Mouse (Mus musculus): Measurements from ENCODE around the gene Prdx2.

Prdx2 gene

DNA sequence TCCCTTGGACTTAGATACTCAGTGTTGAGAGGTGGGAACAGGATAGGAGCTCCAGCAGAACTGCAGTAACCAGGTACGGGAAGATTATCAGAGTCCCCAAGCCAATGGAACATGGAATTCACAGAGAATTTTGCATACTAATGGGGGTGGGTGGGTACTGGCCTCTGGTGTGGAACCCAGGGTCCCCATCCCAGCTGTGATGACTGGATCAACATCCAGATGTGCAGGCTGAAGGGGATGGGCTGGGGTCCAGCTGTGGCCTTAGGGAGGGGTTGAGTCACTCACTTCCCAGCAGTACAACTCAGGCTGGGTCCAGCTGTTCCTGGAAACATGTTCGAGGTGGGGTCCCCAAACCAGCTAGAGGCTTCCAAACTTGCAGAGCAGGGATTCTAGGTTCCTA is 18.5 kb downstream of the Prdx2 start:
- in situ Hi-C loops (cut with MboI; ENCODE audit: low pct_unique_long_range_greater_than_20kb in 1 of 2, low sequenced_read_pairs in 2 of 2, unreplicated experiment in 1 of 2) = no loop called here

DNA sequence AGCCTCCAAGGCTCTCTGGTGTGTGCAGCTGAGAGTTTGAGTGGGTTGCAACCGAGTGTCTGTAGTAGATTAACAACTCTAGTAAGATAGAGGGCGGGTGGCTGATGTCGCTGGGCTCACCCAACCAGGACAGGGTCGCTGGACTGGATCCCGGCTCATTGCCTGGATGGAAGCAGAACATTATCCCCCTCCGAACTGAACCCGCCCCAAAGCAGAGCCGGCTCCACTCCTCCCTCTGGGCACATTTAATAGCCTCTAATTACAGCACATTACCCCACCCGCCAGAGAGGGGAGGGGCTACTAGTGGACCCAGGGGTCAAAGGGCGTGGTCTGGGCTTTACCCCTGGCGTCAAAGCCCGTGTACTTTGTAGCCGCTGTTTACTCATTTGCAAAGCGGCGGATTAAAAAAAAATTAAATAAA is 19.9 kb downstream of the Prdx2 start:
- in situ Hi-C loops (cut with MboI; ENCODE audit: low pct_unique_long_range_greater_than_20kb in 1 of 2, low sequenced_read_pairs in 2 of 2, unreplicated experiment in 1 of 2) = no loop called here

DNA sequence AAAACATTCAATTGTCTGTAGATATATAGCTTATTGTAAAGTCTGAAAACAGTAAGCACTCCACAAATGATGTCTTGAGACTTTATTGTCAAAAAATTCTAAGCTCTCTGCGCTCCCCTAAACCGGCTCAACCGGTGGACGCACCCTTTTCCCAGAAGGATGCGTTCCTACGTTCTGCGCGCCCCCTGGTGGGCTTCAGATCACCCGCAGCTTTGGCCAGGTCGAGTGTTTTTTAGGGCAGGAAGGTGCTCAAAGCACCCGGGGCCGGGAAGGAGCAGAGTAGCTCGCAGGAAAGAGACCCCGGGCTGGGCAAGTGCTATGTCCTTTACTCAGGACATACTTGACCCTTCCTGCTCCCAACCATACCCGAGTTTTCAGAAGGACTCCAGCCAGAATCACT is 20.4 kb downstream of the Prdx2 start:
- in situ Hi-C loops (cut with MboI; ENCODE audit: low pct_unique_long_range_greater_than_20kb in 1 of 2, low sequenced_read_pairs in 2 of 2, unreplicated experiment in 1 of 2) = no loop called here

DNA sequence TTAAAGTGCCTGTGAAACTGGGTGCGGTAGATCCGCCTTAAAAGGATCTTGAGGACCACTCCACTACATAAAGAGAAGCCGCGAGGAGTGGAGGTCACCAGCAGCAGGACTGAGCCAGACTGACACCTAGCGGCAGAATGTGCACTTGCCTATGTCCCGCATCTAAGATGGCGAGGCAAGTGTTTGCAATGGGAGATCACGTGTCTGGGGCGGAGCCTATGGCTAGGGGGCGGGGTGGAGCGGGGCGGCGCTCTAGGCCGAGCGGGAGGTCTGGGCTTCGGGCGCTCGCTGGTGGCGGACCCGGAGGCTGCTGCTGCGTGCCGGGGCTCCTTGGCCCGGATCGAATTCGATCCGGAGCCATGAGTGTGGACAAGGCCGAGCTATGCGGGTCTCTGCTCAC is 21.0 kb downstream of the Prdx2 start, which contains the start of gene Hook2:
TSS of gene Hook2 (plus strand) at position 255 of the 400 bp plus-strand sequence.
- in situ Hi-C loops (cut with MboI; ENCODE audit: low pct_unique_long_range_greater_than_20kb in 1 of 2, low sequenced_read_pairs in 2 of 2, unreplicated experiment in 1 of 2) = no loop called here

DNA sequence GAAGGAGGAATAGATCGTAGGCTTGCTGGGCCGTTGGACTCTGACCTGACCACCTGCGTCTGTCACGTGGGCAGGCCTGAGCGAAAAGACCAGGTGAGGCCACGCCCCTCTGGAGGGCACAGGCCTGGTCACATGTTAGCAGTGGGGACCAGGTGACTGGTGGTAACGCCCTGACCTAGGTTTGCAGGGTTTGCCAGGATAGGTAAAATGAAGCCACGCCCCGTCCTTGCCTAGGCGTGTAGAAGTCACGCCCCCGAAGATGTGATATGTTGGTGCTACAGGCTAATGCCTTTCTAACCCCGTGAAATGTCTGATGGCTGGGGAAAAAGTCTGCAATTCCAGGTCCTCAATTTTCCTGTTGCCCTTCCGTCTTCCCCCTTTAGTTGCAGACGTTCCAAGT is 21.4 kb downstream of the Prdx2 start:
- in situ Hi-C loops (cut with MboI; ENCODE audit: low pct_unique_long_range_greater_than_20kb in 1 of 2, low sequenced_read_pairs in 2 of 2, unreplicated experiment in 1 of 2) = no loop called here

DNA sequence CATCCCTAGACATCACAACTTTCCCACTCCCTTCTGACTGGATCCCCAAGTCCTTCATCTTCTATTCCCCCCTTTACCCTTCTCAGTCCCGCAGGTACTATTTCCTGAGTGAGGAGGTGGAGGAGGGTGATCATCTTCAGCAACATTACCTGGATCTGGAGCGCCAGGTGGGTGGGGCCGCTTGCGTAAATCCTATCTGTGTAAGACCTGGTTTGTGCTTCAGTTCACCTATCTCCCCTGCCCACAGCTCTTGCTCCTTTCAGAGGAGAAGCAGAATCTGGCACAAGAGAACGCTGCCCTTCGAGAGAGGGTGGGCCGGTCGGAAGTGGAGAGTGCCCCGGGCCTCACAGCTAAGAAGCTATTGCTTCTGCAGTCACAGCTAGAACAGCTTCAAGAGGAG is 25.0 kb downstream of the Prdx2 start:
- in situ Hi-C loops (cut with MboI; ENCODE audit: low pct_unique_long_range_greater_than_20kb in 1 of 2, low sequenced_read_pairs in 2 of 2, unreplicated experiment in 1 of 2) = no loop called here

DNA sequence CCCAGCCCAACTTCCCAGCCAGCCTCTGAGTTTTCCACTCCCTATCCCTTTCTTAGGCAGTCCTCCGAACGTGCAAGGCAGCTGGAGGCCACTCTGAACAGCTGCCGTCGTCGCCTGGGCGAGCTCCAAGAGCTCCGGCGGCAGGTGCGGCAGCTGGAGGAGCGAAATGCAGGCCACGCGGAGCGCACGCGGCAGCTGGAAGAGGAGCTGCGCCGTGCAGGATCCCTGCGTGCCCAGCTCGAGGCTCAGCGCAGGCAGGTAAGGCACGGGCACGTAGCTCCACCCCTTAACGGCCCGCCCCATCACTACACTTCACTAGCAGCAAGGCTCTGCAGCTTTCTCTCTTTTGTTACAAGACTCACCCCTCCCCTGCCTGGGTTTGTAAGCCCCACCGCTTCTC is 26.3 kb downstream of the Prdx2 start:
- in situ Hi-C loops (cut with MboI; ENCODE audit: low pct_unique_long_range_greater_than_20kb in 1 of 2, low sequenced_read_pairs in 2 of 2, unreplicated experiment in 1 of 2) = no loop called here

DNA sequence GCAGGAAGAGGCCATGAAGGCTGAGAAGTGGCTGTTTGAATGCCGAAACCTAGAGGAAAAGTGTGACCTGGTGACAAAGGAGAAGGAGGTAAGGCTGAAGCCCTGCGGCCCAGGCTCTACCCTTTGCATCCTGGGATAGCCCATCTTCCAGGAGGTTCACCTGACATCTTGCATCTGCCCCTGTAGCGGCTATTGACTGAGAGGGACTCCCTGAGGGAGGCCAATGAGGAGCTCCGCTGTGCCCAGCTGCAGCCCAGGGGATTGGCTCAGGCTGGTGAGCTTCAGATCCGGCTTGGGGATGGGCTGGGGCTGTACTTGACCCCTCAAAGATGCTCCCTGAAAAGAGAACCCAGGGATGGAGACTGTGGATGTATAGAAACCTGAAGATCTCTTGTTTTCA is 27.6 kb downstream of the Prdx2 start:
- in situ Hi-C loops (cut with MboI; ENCODE audit: low pct_unique_long_range_greater_than_20kb in 1 of 2, low sequenced_read_pairs in 2 of 2, unreplicated experiment in 1 of 2) = no loop called here

DNA sequence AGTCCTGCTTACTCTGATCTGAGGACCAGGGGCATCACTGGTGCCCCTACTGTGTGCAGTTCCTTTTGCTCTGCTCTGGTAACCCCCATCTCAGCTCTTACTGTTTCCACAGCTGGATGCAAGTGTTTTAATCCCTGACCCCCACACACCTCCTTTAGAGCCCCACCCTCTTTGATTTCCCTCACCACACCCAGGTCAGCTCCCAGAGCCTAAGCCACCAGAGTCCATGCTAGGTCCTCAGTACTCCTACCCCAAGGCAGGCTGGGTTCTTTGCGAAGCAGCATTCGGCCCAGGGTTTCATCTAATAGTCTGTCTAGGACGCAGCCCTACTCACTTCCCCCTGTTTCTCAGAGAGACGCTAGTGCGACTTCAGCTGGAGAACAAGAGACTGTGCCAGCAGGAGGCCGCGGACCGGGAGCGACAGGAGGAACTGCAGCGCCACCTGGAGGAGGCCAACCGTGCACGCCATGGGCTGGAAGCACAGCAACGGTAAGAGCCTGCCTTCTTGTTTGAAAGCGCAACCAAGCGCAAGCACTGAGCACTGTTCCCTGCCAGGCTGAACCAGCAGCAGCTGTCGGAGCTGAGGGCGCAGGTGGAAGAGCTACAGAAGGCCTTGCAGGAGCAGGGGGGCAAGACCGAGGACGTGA is 28.4 kb downstream of the Prdx2 start:
- in situ Hi-C loops (cut with MboI; ENCODE audit: low pct_unique_long_range_greater_than_20kb in 1 of 2, low sequenced_read_pairs in 2 of 2, unreplicated experiment in 1 of 2) = no loop called here

DNA sequence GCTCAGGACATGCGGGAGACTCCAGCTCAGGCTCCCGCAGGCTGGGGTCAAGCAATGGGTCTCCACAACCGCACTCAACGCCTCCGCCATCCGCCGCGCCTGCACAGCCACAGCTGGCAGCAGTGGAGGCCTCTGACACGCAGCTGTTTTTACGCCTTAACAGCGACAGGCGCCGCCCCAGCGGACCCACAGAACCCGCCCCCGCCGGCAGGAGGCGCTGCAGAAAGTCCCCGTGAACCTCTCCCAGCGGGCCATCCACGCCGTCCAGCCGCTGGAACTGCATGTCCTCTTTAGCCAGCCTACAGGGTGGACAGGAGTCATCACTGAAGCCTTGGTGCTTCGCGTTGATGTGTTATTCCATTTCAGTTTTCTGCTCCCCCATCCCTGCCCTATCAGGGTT is 38.3 kb downstream of the Prdx2 start:
- in situ Hi-C loops (cut with MboI; ENCODE audit: low pct_unique_long_range_greater_than_20kb in 1 of 2, low sequenced_read_pairs in 2 of 2, unreplicated experiment in 1 of 2) = no loop called here

DNA sequence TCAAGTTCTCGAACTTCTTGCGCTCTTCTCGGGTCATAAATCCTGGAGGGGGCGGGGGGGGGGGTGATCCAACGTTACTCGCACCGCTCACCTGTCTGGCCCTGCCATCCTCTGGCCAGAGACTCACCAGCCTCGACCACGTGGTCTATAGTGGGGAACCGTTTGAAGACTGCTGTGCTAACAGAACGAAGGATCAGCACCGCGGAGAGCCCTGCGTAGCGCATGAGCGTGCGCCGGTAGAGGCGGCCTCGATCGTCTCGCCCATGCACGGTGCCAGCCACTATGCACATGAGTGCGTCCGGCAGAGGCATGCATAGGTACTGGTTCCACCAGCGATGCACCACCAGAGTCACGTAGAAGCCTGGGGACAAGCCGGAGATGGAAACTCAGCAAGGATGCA is 41.9 kb downstream of the Prdx2 start:
- in situ Hi-C loops (cut with MboI; ENCODE audit: low pct_unique_long_range_greater_than_20kb in 1 of 2, low sequenced_read_pairs in 2 of 2, unreplicated experiment in 1 of 2) = no loop called here

DNA sequence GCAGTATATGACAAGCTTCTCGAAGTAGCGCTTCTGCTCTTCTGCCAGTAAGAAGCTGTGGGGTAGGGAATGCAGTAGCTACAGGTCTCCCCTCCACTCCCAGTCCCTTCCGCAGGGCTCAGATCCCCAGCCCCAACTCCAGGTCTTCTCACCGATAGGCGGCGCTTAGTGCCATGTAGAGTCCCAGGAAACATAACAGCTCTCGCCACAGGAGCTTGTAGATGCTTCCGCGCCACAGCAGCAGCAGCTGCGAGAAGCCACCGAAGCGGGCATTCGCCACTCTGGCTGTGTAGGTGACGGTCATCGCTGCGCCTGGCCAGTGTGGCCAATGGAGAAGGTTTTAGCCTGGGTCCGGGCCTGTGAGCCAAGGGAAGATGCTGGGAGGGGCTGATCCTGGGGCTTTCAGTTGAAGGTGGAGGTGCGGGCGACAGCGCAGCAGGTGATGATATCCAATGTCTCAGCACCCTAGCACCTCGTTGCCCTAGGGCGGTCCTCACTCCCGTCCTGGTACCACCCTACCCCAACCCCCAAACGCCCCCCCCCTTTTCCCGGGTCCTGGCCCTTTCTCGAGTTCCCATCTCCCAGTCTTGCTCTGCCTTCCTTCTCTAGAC is 43.9 kb downstream of the Prdx2 start:
- in situ Hi-C loops (cut with MboI; ENCODE audit: low pct_unique_long_range_greater_than_20kb in 1 of 2, low sequenced_read_pairs in 2 of 2, unreplicated experiment in 1 of 2) = no loop called here

DNA sequence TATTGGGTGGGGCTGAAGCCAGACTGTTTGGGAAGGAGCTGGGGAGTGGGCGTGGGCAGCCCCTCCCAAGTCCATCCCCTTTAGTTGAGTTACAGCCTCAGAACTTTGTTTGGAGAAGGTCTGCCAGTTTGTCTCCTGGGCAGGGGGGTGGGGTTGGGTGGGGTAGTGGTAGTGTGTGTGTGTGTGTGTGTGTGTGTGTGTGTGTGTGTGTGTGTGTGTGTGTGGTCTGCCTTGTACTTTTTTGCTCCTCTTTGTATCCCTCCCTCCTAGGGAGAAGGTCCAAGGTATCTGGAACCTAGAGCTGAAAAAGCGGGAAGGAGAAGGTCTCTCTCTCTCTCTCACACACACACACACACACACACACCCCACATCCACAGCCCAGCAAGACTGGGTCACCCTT is 45.0 kb downstream of the Prdx2 start, which contains the start of gene Best2:
TSS of gene Best2 (minus strand) at position 101 of the 400 bp plus-strand sequence.
- in situ Hi-C loops (cut with MboI; ENCODE audit: low pct_unique_long_range_greater_than_20kb in 1 of 2, low sequenced_read_pairs in 2 of 2, unreplicated experiment in 1 of 2) = no loop called here

DNA sequence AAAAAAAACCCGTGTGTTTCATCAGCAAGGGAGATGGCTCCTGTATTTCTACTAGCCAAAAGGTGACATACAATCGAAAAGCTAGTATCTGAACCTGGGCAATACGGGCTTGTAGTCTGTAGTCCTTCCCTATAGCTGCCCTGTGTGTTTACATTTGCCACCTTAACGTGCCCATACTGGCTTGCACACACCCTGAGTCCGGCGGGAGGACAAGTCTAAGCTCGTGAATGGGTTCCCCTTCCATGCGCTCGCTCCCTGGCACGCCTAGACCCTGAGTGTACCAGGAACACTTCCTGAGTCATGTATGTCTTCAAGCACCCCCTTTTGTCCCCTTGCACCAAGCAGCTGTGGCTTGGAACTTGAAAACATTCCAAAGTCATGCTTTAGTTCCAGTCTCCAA is 47.3 kb downstream of the Prdx2 start:
- in situ Hi-C loops (cut with MboI; ENCODE audit: low pct_unique_long_range_greater_than_20kb in 1 of 2, low sequenced_read_pairs in 2 of 2, unreplicated experiment in 1 of 2) = no loop called here

DNA sequence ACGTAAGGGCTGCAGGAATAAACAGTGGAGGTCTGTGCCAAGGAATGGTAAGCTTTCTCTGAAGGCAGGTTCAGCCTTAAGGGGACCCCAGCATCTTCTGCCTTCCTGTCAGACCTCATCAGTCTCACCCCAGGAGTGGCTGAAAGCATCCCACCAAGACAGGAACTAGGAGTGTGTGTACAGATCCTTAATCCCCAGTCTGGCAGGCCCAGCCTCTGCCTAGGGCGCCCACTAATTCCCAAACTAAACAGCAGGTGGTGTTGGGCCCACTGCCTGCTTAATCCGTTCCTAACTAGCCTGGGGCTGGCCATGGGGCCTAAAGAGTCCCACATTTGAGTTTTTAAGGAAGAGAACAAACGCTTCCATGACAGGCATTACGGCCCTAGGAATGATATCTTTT is 47.8 kb downstream of the Prdx2 start:
- in situ Hi-C loops (cut with MboI; ENCODE audit: low pct_unique_long_range_greater_than_20kb in 1 of 2, low sequenced_read_pairs in 2 of 2, unreplicated experiment in 1 of 2) = no loop called here

DNA sequence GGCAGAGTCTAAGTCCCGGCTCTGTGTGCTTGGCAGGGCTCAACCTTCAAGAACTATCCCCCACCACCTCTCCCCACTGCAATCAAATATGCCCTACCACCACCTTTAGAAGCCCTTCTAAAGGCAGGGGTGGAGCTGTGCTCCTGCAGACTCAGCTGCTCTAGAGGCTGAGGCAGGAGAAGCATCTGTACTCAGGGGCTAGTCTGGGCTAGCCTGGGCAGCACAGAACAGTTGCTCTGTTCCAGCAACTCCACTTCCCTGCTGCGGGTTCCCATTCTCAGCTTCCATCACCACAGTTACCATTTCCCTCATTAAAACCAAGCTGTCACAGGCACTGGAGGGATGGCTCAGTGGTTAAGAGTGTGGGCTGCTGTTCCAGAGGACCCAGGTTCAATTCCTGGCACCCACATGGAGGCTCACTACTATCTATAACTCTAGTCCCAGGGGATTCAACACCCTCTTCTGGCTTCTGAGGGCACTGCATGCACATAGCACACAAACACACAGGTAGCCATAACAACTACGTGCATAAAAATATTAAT is 52.2 kb downstream of the Prdx2 start:
- in situ Hi-C loops (cut with MboI; ENCODE audit: low pct_unique_long_range_greater_than_20kb in 1 of 2, low sequenced_read_pairs in 2 of 2, unreplicated experiment in 1 of 2) = no loop called here

DNA sequence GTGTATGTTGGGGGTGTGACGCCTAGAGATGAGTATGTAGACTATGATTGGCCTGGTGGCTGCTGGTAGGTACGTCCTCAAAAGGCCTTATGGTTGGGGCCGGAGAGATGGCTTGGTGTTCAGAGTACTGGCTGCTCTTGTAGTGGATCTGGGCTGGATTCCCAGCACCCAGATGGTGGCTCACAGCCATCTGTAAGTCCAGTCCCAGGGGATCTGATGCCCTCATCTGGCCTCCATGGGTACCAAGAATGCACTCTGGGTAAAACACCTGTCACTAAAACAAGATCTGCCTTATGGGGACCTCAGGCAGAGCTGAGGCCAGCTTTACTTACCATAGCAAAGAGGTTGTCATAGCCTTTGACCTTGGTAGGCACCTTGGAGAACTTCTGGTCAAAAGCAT is 54.5 kb downstream of the Prdx2 start:
- in situ Hi-C loops (cut with MboI; ENCODE audit: low pct_unique_long_range_greater_than_20kb in 1 of 2, low sequenced_read_pairs in 2 of 2, unreplicated experiment in 1 of 2) = no loop called here

Measured in mouse embryonic stem cell (cell line).